In genomic region chr8:86919262-86919661, GRCm38 (mm10) we compare ENCODE assay signal across 23 mouse cellular contexts. TPM values are rescaled to one million over a fixed set of nuclear protein-coding genes. Genes with fewer than 3 reads are reported as not detected.
DNase-seq lines count a peak whose midpoint lies in the region; ATAC-seq and TF ChIP-seq lines count a peak whose summit lies in the region.
"Had no signal": no experiment of that assay in that cellular context is flagged by ENCODE, and none has a peak within 500 bp of the region (broad histone marks: within the 10 kb centered on the region; RNA-seq: fewer than 3 reads in every experiment).

No protein-coding gene starts in this region.

- ATAC-seq in lung, embryonic 14.5 days (ENCODE audit: insufficient read depth) = no peak
- no peak for ATAC-seq in forebrain, embryonic 11.5 days (replicated peaks; ENCODE audit: low FRiP score)
- ATAC-seq: forebrain, embryonic 13.5 days; forebrain, embryonic 15.5 days; forebrain, postnatal 0 days had no signal

- H3K4me3 ChIP-seq in lung, embryonic 14.5 days (ENCODE audit: low read depth, low read length) = no peak overlapping the region
- H3K4me3 ChIP-seq in lung, adult 2 months (replicated peaks; ENCODE audit: extremely low read depth, low read depth, low read length) = no peak overlapping the region
- no peak overlapping the region for H3K4me3 ChIP-seq in forebrain, embryonic 11.5 days (ENCODE audit: low read depth, low read length)
- H3K4me3 ChIP-seq: embryonic facial prominence, embryonic 13.5 days; embryonic facial prominence, embryonic 15.5 days; erythroblast, embryonic 14.5 days; forebrain, embryonic 10.5 days; forebrain, embryonic 13.5 days; forebrain, embryonic 15.5 days had no signal

- no peak for TF ChIP-seq CTCF in lung, embryonic 14.5 days (IDR thresholded peaks at IDR 0.05; ENCODE audit: low read depth)
- TF ChIP-seq CTCF in lung, adult 2 months (IDR thresholded peaks at IDR 0.05; ENCODE audit: insufficient read depth, low read length) = no peak

- no peaks in the 10 kb centered on the region for H3K9me3 ChIP-seq in lung, embryonic 14.5 days (ENCODE audit: low read depth, low read length)
- H3K9me3 ChIP-seq in forebrain, embryonic 11.5 days (ENCODE audit: control insufficient read depth, low read length) = no peaks in the 10 kb centered on the region
- H3K9me3 ChIP-seq: embryonic facial prominence, embryonic 13.5 days; embryonic facial prominence, embryonic 15.5 days; forebrain, embryonic 10.5 days; forebrain, embryonic 13.5 days; forebrain, embryonic 15.5 days had no signal

- 51% methylated on average over 4 of the region's 4 CpGs for WGBS in lung, embryonic 14.5 days
- 55% methylated on average over 4 of the region's 4 CpGs for WGBS in lung, adult 2 months
- WGBS in forebrain, embryonic 11.5 days = 91% methylated on average over 4 of the region's 4 CpGs

- no peak for TF ChIP-seq POLR2A in lung, adult 2 months (IDR thresholded peaks at IDR 0.05; ENCODE audit: borderline replicate concordance, extremely low read depth, low read depth, low read length)

- DNase-seq in gastrocnemius, postnatal 10 days = peak; percentile 16
- no peak for DNase-seq in gastrocnemius, postnatal 25 days
- DNase-seq in lung, embryonic 14.5 days = peak; percentile 32
- no peak for DNase-seq in lung, adult 2 months
- DNase-seq in 3T3-L1 (ENCODE audit: low read depth, low spot score) = peak; percentile 61
- DNase-seq in NIH3T3 (ENCODE audit: low read depth) = peak; percentile 32
- no peak for DNase-seq in adrenal gland, postnatal 10 days
- DNase-seq in forebrain, embryonic 11.5 days (ENCODE audit: low spot score) = no peak
- DNase-seq: adrenal gland, adult 8-10 months; adrenal gland, postnatal 25 days; cerebellum, adult 11 months; cerebellum, adult 18-20 months; cerebellum, adult 8-10 months; cerebellum, adult 9-11 months; cerebellum, postnatal 36 days; embryo, embryonic 11 days; forebrain, postnatal 0 days had no signal

- no peaks in the 10 kb centered on the region for H3K4me1 ChIP-seq in lung, embryonic 14.5 days (ENCODE audit: insufficient read depth)
- H3K4me1 ChIP-seq in lung, adult 2 months (ENCODE audit: control insufficient read depth, insufficient read depth, low read length) = peaks cover 5% of the 10 kb centered on the region; the same call in 1 of the 2 replicates
- H3K4me1 ChIP-seq in forebrain, embryonic 11.5 days (replicated peaks; ENCODE audit: control insufficient read depth, insufficient read depth, low read length) = no peaks in the 10 kb centered on the region
- H3K4me1 ChIP-seq: embryonic facial prominence, embryonic 13.5 days; embryonic facial prominence, embryonic 15.5 days had no signal

- no peak overlapping the region for H3K27ac ChIP-seq in lung, embryonic 14.5 days (ENCODE audit: low read depth)
- H3K27ac ChIP-seq in forebrain, embryonic 11.5 days (ENCODE audit: low read depth, low read length) = no peak overlapping the region
- H3K27ac ChIP-seq: embryonic facial prominence, embryonic 13.5 days; embryonic facial prominence, embryonic 15.5 days; forebrain, embryonic 10.5 days; forebrain, embryonic 13.5 days; forebrain, embryonic 15.5 days had no signal

- no peaks in the 10 kb centered on the region for H3K36me3 ChIP-seq in lung, embryonic 14.5 days (ENCODE audit: insufficient read depth)
- no peaks in the 10 kb centered on the region for H3K36me3 ChIP-seq in forebrain, embryonic 11.5 days (ENCODE audit: control insufficient read depth, insufficient read depth, low read length)
- H3K36me3 ChIP-seq: embryonic facial prominence, embryonic 13.5 days; embryonic facial prominence, embryonic 15.5 days; forebrain, embryonic 10.5 days; forebrain, embryonic 15.5 days had no signal

- no peaks in the 10 kb centered on the region for H3K27me3 ChIP-seq in lung, embryonic 14.5 days (ENCODE audit: insufficient read depth, low read length)
- no peaks in the 10 kb centered on the region for H3K27me3 ChIP-seq in forebrain, embryonic 11.5 days (ENCODE audit: control insufficient read depth, insufficient read depth, low read length)
- H3K27me3 ChIP-seq: embryonic facial prominence, embryonic 13.5 days; embryonic facial prominence, embryonic 15.5 days; forebrain, embryonic 15.5 days had no signal

- H3K9ac ChIP-seq in lung, embryonic 14.5 days = no peak overlapping the region
- no peak overlapping the region for H3K9ac ChIP-seq in forebrain, embryonic 11.5 days (ENCODE audit: low read length)
- H3K9ac ChIP-seq: embryonic facial prominence, embryonic 13.5 days; embryonic facial prominence, embryonic 15.5 days; forebrain, embryonic 13.5 days; forebrain, embryonic 15.5 days; forebrain, postnatal 0 days had no signal

- H3K4me2 ChIP-seq in lung, embryonic 14.5 days = no peak overlapping the region
- H3K4me2 ChIP-seq in forebrain, embryonic 11.5 days (ENCODE audit: low read depth, low read length, severe bottlenecking) = no peak overlapping the region
- H3K4me2 ChIP-seq: embryonic facial prominence, embryonic 13.5 days; embryonic facial prominence, embryonic 15.5 days; forebrain, embryonic 13.5 days; forebrain, embryonic 15.5 days had no signal

RNA-seq across cellular contexts. Expression of gene N4bp1, which starts 34.2 kb away (rescaled TPM):
- 10 to 100 TPM; 15.4 to 21.7 TPM for total RNA-seq in gastrocnemius, postnatal 10 days (2021)
- total RNA-seq in gastrocnemius, postnatal 25 days (2021) = 10 to 100 TPM; 14.3 to 14.9 TPM
- polyA plus RNA-seq in lung, embryonic 14.5 days (2014; fragmentation: Nextera tagmentation; extraction: Ambion mirVana) = 11.3 and 11.5 TPM in 2 replicates
- 13.5 and 18.9 TPM in 2 replicates for polyA plus RNA-seq in lung, adult 2 months (2012; rRNA removed)
- 10 to 100 TPM; 24.2 to 30.1 TPM for total RNA-seq in adrenal gland, postnatal 10 days (2021)
- 11.3 and 12.3 TPM in 2 replicates for polyA plus RNA-seq in forebrain, embryonic 11.5 days (2014; fragmentation: Nextera tagmentation; extraction: Ambion mirVana)

Comparison
In these comparisons a context has a peak if more than half of its experiments do, and no peak if none do; other contexts are left out.
1. DNase-seq: peak in gastrocnemius, postnatal 10 days (single experiment), lung, embryonic 14.5 days (single experiment), 3T3-L1 (single experiment) and NIH3T3 (single experiment); none in gastrocnemius, postnatal 25 days (single experiment), lung, adult 2 months (single experiment), adrenal gland, postnatal 10 days (single experiment) and forebrain, embryonic 11.5 days (single experiment).